10 mouse cellular contexts compared by ENCODE assay signal in genomic region chr7:144081448-144081847, GRCm38 (mm10).
DNase-seq lines count a peak whose midpoint lies in the region; ATAC-seq and TF ChIP-seq lines count a peak whose summit lies in the region.
"Had no signal": no experiment of that assay in that cellular context is flagged by ENCODE, and none has a peak within 500 bp of the region (broad histone marks: within the 10 kb centered on the region; RNA-seq: fewer than 3 reads in every experiment).

No protein-coding gene starts in this region.

- H3K9ac ChIP-seq in hindbrain, embryonic 14.5 days, result no peak overlapping the region
- H3K9ac ChIP-seq: embryonic facial prominence, embryonic 12.5 days; limb, embryonic 15.5 days had no signal

- H3K36me3 ChIP-seq in hindbrain, embryonic 14.5 days (replicated peaks; ENCODE audit: control insufficient read depth, insufficient read depth), result no peaks in the 10 kb centered on the region
- H3K36me3 ChIP-seq: embryonic facial prominence, embryonic 12.5 days; limb, embryonic 15.5 days had no signal

- H3K9me3 ChIP-seq in hindbrain, embryonic 14.5 days (ENCODE audit: control insufficient read depth, low read length), result no peaks in the 10 kb centered on the region
- H3K9me3 ChIP-seq: limb, embryonic 15.5 days had no signal

- H3K4me1 ChIP-seq in hindbrain, embryonic 14.5 days (replicated peaks; ENCODE audit: control insufficient read depth, insufficient read depth, low read length), result no peaks in the 10 kb centered on the region
- no peaks in the 10 kb centered on the region for H3K4me1 ChIP-seq in olfactory bulb, adult 2 months (ENCODE audit: control insufficient read depth, insufficient read depth, low read length)
- H3K4me1 ChIP-seq: embryonic facial prominence, embryonic 12.5 days; limb, embryonic 15.5 days had no signal

- DNase-seq in lung, adult 18-20 months, result peak; percentile 7 to 14
- DNase-seq in lung, postnatal 25 days (ENCODE audit: low spot score), result no peak
- peak; percentile 51 for DNase-seq in brain, embryonic 14.5 days (ENCODE audit: low read depth)
- peak; percentile 45 for DNase-seq in hindbrain, embryonic 14.5 days (ENCODE audit: low spot score)
- peak; percentile 37 to 72 for DNase-seq in left cerebral cortex, postnatal 25 days (ENCODE audit: low spot score in 2 of 2)
- no peak for DNase-seq in c-Kit-positive CD71-positive TER-119-positive erythroid progenitor cells, embryonic 14.5 days (ENCODE audit: low spot score)
- no peak for DNase-seq in urinary bladder, adult 2 months (ENCODE audit: low spot score)

- peak; percentile 35; the same call in 1 of the 2 replicates for TF ChIP-seq CTCF in brain, embryonic 14.5 days (IDR thresholded peaks at IDR 0.05; ENCODE audit: borderline replicate concordance, extremely low read depth, insufficient read depth, insufficient read length)
- TF ChIP-seq CTCF in olfactory bulb, adult 2 months (IDR thresholded peaks at IDR 0.05; ENCODE audit: insufficient read depth, low read depth, low read length), result peak; percentile 51

- TF ChIP-seq POLR2A in brain, embryonic 14.5 days (IDR thresholded peaks at IDR 0.05; ENCODE audit: borderline replicate concordance, extremely low read depth, insufficient read depth, insufficient read length, poor library complexity, severe bottlenecking), result no peak
- no peak for TF ChIP-seq POLR2A in olfactory bulb, adult 2 months (IDR thresholded peaks at IDR 0.05; ENCODE audit: insufficient read depth, low read depth, low read length)

- intact Hi-C loops in left cerebral cortex, postnatal 25 days (cut with DNase I), result loop anchor here (2.0 to 5.0 kb wide), 2 partner anchors 101 to 345 kb away; no protein-coding TSS in a partner anchor

- no peaks in the 10 kb centered on the region for H3K27me3 ChIP-seq in hindbrain, embryonic 14.5 days (ENCODE audit: control insufficient read depth, insufficient read depth, low read length)
- H3K27me3 ChIP-seq: embryonic facial prominence, embryonic 12.5 days; limb, embryonic 15.5 days had no signal

- no peak; the same call in 1 of the 2 replicates for ATAC-seq in hindbrain, embryonic 14.5 days (ENCODE audit: low FRiP score)

- no peak overlapping the region for H3K4me3 ChIP-seq in hindbrain, embryonic 14.5 days (replicated peaks; ENCODE audit: low read length)
- no peak overlapping the region for H3K4me3 ChIP-seq in olfactory bulb, adult 2 months (ENCODE audit: insufficient read depth, low read depth, low read length)
- H3K4me3 ChIP-seq: embryonic facial prominence, embryonic 12.5 days; limb, embryonic 15.5 days had no signal

- no peak overlapping the region for H3K27ac ChIP-seq in hindbrain, embryonic 14.5 days
- H3K27ac ChIP-seq in olfactory bulb, adult 2 months (ENCODE audit: insufficient read depth, low read depth, low read length), result no peak overlapping the region
- H3K27ac ChIP-seq: embryonic facial prominence, embryonic 12.5 days; limb, embryonic 15.5 days had no signal

- no peak overlapping the region for H3K4me2 ChIP-seq in hindbrain, embryonic 14.5 days (replicated peaks)
- H3K4me2 ChIP-seq: embryonic facial prominence, embryonic 12.5 days; limb, embryonic 15.5 days had no signal

- 100% methylated on average over 1 of the region's 1 CpGs for WGBS in hindbrain, embryonic 14.5 days
- WGBS in olfactory bulb, adult 2 months, result 90% methylated on average over 1 of the region's 1 CpGs

Comparison
In these comparisons a context has a peak if more than half of its experiments do, and no peak if none do; other contexts are left out.
1. DNase-seq: peak in lung, adult 18-20 months (2 of 2), brain, embryonic 14.5 days (single experiment), hindbrain, embryonic 14.5 days (single experiment) and left cerebral cortex, postnatal 25 days (2 of 2); none in lung, postnatal 25 days (single experiment), c-Kit-positive CD71-positive TER-119-positive erythroid progenitor cells, embryonic 14.5 days (single experiment) and urinary bladder, adult 2 months (single experiment).